ENCODE assay signal across 16 mouse cellular contexts in genomic region chr2:74596094-74596493, GRCm38 (mm10).
"Had no signal": no experiment of that assay in that cellular context is flagged by ENCODE, and none has a peak within 500 bp of the region (broad histone marks: within the 10 kb centered on the region; RNA-seq: fewer than 3 reads in every experiment).

No protein-coding gene starts in this region.

- DNase-seq: kidney, adult 11 months; kidney, postnatal 14 days; lung, adult 2 months; lung, postnatal 36 days; midbrain, embryonic 14.5 days; right cerebral cortex, adult 18-20 months; spleen, adult 18-20 months; thymus, postnatal 4 days had no signal

- ATAC-seq: hindbrain, postnatal 0 days; lung, postnatal 0 days had no signal

- H3K4me3 ChIP-seq: kidney, embryonic 15.5 days; left cerebral cortex, adult 2 months; limb, embryonic 10.5 days; midbrain, embryonic 10.5 days; myocyte; neural tube, embryonic 15.5 days had no signal

- H3K9ac ChIP-seq: kidney, embryonic 15.5 days; neural tube, embryonic 15.5 days had no signal

- H3K9me3 ChIP-seq: limb, embryonic 10.5 days; midbrain, embryonic 10.5 days; neural tube, embryonic 15.5 days had no signal

- H3K36me3 ChIP-seq: kidney, embryonic 15.5 days; limb, embryonic 10.5 days; midbrain, embryonic 10.5 days; neural tube, embryonic 15.5 days had no signal

- H3K4me1 ChIP-seq: kidney, embryonic 15.5 days; limb, embryonic 10.5 days; midbrain, embryonic 10.5 days; neural tube, embryonic 15.5 days had no signal

- H3K27me3 ChIP-seq: kidney, embryonic 15.5 days; neural tube, embryonic 15.5 days had no signal

- H3K4me2 ChIP-seq: kidney, embryonic 15.5 days; neural tube, embryonic 15.5 days had no signal

- H3K27ac ChIP-seq: hindbrain, postnatal 0 days; kidney, embryonic 15.5 days; left cerebral cortex, adult 2 months; limb, embryonic 10.5 days; midbrain, embryonic 10.5 days; neural tube, embryonic 15.5 days had no signal
